Mouse (Mus musculus) ES-E14 (cell line): ENCODE measurements around the gene Hoxa3. TPM values are rescaled to one million over a fixed set of nuclear protein-coding genes. Genes with fewer than 3 reads are reported as not detected.

Source experiments
- DNase-seq: peaks from one replicate; pipeline ENCODE4 v3.0.0-alpha.2; 2013; ENCODE audit warnings: low read depth, low spot score
- H3K27ac ChIP-seq: 2 replicates; pipeline ENCODE4 v1.5.1; 2012; ENCODE audit warnings: low read depth, mild to moderate bottlenecking, low read length, moderate library complexity, mixed read lengths; ENCODE audit not compliant: poor library complexity, insufficient read depth, severe bottlenecking
- H3K36me3 ChIP-seq: 2 replicates; pipeline ENCODE4 v1.6.1; 2012; ENCODE audit warnings: mild to moderate bottlenecking, low read length, moderate library complexity, mixed read lengths; ENCODE audit not compliant: control insufficient read depth, poor library complexity, insufficient read depth, severe bottlenecking
- H3K4me1 ChIP-seq, 2 experiments: fragments of 150-350 bp in 1 of 2; sonication (generic) in 1 of 2; 2 replicates each; pipeline ENCODE4 v1.6.1; 2012; ENCODE audit warnings: low read length in 2 of 2, mild to moderate bottlenecking in 1 of 2, mixed read lengths in 1 of 2; ENCODE audit not compliant: control insufficient read depth in 2 of 2, insufficient read depth in 2 of 2, poor library complexity in 1 of 2
- H3K4me3 ChIP-seq, 2 experiments: fragments of 150-350 bp in 1 of 2; sonication (generic) in 1 of 2; 2 replicates each; pipeline ENCODE4 v1.5.1; 2012; ENCODE audit warnings: low read length in 2 of 2, low read depth in 1 of 2, mild to moderate bottlenecking in 1 of 2, mixed read lengths in 1 of 2; ENCODE audit not compliant: insufficient read depth in 1 of 2, poor library complexity in 1 of 2, severe bottlenecking in 1 of 2
- H3K9ac ChIP-seq: 2 replicates; pipeline ENCODE4 v1.6.1; 2012; ENCODE audit warnings: low read depth, mild to moderate bottlenecking, low read length, mixed read lengths; ENCODE audit not compliant: poor library complexity, insufficient read depth, severe bottlenecking
- H3K9me3 ChIP-seq: fragments of 150-350 bp; sonication (generic); 2 replicates; pipeline ENCODE4 v1.6.1; 2012; ENCODE audit warnings: low read depth, mild to moderate bottlenecking, low read length; ENCODE audit not compliant: control insufficient read depth, insufficient read depth
- CHD2 ChIP-seq: IDR thresholded peaks from 2 replicates; pipeline ENCODE4 v1.6.1; 2014; ENCODE audit warnings: mild to moderate bottlenecking, low read depth, low read length, inconsistent platforms
- HCFC1 ChIP-seq: IDR thresholded peaks from 2 replicates; pipeline ENCODE4 v1.6.1; 2012; ENCODE audit warnings: low read length, inconsistent platforms, borderline replicate concordance; ENCODE audit not compliant: insufficient read depth
- MAFK ChIP-seq: IDR thresholded peaks from 2 replicates; pipeline ENCODE4 v1.6.1; 2014; ENCODE audit warnings: mild to moderate bottlenecking, low read depth, low read length, inconsistent platforms; ENCODE audit not compliant: insufficient read depth
- ZC3H11A ChIP-seq: IDR thresholded peaks from 2 replicates; pipeline ENCODE4 v1.6.1; 2012; ENCODE audit warnings: low read depth, mild to moderate bottlenecking, inconsistent platforms, low read length, borderline replicate concordance
- ZNF384 ChIP-seq: IDR thresholded peaks from 2 replicates; pipeline ENCODE4 v1.6.1; 2012; ENCODE audit warnings: low read depth, low read length, inconsistent platforms
- in situ Hi-C, 2 experiments: fragments of 600-800 bp; cut with MboI; formaldehyde crosslinking; loops; one replicate each; pipeline ENCODE4 v1.15.1; 2025; ENCODE audit warnings: low sequenced_read_pairs in 2 of 2, inconsistent platforms in 1 of 2; ENCODE audit not compliant: unreplicated experiment in 2 of 2
- total RNA-seq: library from RNA; depleted of rRNA; stranded (reverse); fragments of 300-350 nt; gene quantifications from 2 replicates; pipeline ENCODE4 v1.2.3, GENCODE M21; 2012

Hoxa3 gene
- total RNA-seq, 1 experiment, result 0.27 TPM

DNA sequence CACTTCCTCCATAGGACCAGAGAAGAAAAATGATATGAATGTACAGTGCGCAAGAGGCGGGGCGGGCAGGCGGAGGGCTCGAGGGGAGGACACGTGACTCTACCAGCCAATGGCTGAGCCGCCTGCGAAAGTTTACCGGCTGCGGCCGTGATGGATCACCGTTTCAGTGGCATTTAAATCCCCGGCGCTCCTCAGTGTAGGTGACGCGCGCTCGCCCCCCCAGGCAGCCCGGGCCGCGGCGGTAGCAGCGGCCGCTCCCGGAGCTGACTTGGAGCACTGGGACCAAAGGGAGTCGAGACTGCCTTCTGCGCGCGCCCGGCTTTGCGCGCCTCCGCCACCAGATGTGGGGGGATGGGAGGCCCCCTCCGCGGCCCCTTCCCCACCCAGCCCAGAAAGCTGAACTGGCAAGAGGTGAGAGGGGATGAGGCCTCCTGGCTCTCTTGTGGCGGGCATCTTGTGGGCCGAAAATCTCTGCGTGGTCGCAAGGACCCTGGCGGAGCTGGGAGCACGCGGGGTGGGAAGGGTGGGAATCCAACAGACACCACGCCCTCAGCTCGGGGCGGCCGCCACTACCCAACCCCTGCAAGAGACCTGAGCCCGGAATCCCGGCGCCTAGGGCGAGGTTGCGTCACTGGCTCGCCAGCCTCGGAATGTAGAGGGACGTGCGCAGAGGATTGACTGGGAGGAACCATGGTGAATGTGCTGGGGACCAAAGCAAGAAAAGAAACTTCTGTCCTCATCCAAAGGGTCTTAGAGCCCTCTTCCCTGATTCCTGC lies 54.7 kb downstream of the Hoxa3 start, which contains the start of gene Hoxa1:
Gene Hoxa1, minus strand, starts transcription at position 42 of the 776 bp plus-strand sequence.
- Histone ChIP-seq H3K9me3 (no peaks in the 10 kb centered on the region), H3K27ac (no peak within 1 kb of the TSS), H3K9ac (peak within 1 kb of the TSS; percentile 78), H3K36me3 (no peaks in the 10 kb centered on the region), H3K4me3 (peak within 1 kb of the TSS; percentile 78 to 90), H3K4me1 (peaks cover 4 to 20% of the 10 kb centered on the region in 2 experiments; a peak in 1 of 4 replicates)
- TF ChIP-seq CHD2, result no peak
- TF ChIP-seq ZNF384, result no peak
- no peak; the same call in 1 of the 2 replicates for TF ChIP-seq HCFC1
- no peak for TF ChIP-seq MAFK
- in situ Hi-C loops, result no loop called here
- peak; percentile 89 for DNase-seq

DNA sequence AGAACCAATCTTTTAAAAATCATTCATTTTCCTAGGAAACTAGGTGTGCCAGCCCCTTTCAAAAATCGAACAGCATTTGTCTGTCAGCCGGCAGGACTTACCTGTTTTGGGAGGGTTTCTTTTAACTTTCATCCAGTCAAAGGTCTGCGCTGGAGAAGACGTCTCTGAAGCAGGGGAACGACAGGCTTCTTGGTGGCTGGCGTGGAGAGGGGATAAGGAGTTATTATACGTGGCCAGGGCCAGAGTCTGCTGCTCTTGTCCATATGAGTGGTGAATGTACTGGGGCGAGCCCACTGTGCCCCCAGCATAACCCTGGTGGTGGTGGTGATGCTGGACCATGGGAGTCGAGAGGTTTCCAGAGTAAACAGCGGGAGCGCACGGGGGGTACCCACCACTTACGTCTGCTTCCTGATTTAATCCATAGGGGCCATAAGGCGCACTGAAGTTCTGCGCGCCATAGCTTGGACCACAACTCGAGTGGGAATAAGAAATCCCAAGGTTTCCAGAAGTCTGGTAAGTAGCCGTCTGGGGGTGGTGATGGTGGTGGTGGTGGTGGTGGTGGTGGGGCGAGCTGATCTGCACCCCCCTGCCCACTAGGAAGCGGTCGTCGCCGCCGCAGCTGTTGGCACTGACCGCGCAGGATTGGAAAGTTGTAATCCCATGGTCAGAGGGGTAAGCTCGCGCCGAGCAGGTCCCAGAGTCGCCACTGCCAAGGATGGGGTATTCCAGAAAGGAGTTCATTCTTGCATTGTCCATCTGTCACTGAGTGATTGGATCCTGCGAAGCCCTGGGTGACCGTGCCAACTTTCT lies 55.5 kb downstream of the Hoxa3 start:
- in situ Hi-C loops, result no loop called here
- Histone ChIP-seq H3K9ac (0 out of 2 replicates have a peak overlapping the region, but pooled peaks have one; percentile 26), H3K4me3 (peak overlapping the region; percentile 78 to 90), H3K36me3 (no peaks in the 10 kb centered on the region), H3K4me1 (peaks cover 4 to 18% of the 10 kb centered on the region in 2 experiments; a peak in 1 of 4 replicates), H3K9me3 (no peaks in the 10 kb centered on the region), H3K27ac (no peak overlapping the region)
- no peak for DNase-seq
- TF ChIP-seq HCFC1, result no peak
- TF ChIP-seq ZNF384, result no peak
- TF ChIP-seq ZC3H11A, result no peak
- TF ChIP-seq MAFK, result no peak
- no peak for TF ChIP-seq CHD2

DNA sequence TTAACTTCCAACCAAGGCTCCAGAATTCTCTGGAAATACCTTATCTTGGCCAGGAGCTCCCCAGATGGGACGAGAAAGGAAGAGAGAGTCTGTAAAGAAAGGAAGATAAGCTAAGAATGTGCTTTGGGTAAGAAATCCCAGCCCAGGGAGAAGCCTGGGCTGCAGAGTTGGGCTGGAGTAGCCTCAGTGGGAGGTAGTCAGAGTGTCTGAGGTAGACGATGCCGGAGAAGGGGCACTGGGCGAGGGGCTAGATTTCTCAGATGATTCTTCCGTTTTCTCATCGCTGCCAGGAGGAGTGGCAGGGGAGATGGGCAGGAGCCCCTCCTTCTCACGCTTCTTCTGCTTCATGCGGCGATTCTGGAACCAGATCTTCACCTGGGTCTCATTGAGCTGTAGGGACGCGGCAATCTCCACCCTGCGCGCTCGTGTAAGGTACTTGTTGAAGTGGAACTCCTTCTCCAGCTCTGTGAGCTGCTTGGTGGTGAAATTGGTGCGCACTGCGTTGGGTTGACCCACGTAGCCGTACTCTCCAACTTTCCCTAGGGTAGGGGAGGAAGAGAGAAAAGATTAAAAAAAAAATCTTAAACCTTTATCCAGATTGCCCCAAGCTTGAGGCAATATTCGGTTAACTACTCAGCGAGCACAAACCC lies 56.5 kb downstream of the Hoxa3 start:
- Histone ChIP-seq H3K9ac (no peak overlapping the region; the same call in 1 of the 2 replicates), H3K4me3 (no peak overlapping the region), H3K4me1 (peaks cover 4 to 18% of the 10 kb centered on the region in 2 experiments; a peak in 1 of 4 replicates), H3K36me3 (no peaks in the 10 kb centered on the region), H3K9me3 (no peaks in the 10 kb centered on the region), H3K27ac (no peak overlapping the region)
- in situ Hi-C loops, result no loop called here
- TF ChIP-seq CHD2 (no peak), MAFK (no peak), ZC3H11A (no peak), ZNF384 (no peak), HCFC1 (no peak)
- DNase-seq, result no peak

DNA sequence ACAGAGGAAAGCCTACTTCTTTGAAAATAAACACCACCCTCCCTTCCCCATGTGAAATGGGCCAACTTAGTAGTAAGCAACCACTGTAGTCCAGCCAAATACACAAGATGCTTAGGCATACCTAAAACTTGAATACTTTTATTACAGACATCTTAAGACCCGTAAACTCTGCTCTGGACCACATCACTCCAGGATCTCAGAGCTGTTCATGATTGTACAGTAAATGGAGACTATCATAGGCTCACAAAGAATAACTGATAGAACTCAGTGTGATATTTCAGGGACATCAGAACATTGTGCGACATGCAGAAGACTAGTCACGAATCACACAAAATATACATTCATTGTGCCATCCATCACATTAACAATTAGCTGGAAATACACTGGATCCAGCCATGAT lies 57.7 kb downstream of the Hoxa3 start:
- no peaks in the 10 kb centered on the region for H3K9me3 ChIP-seq
- no peak overlapping the region for H3K9ac ChIP-seq
- no peaks in the 10 kb centered on the region for H3K36me3 ChIP-seq
- in situ Hi-C loops, result no loop called here
- DNase-seq, result no peak
- no peak overlapping the region for H3K4me3 ChIP-seq
- no peak overlapping the region for H3K27ac ChIP-seq
- peaks cover 4 to 17% of the 10 kb centered on the region in 2 experiments; a peak in 1 of 4 replicates for H3K4me1 ChIP-seq
- TF ChIP-seq ZC3H11A, result no peak
- TF ChIP-seq HCFC1, result no peak
- no peak for TF ChIP-seq MAFK
- TF ChIP-seq ZNF384, result no peak
- TF ChIP-seq CHD2, result no peak
